Mouse (Mus musculus): Measurements from ENCODE around the gene Metrn. TPM values are rescaled to one million over a fixed set of nuclear protein-coding genes. Genes with fewer than 3 reads are reported as not detected.

The Metrn gene
- total RNA-seq, 2 experiments from 2014 or later = 73.2 to 85.6 TPM

DNA sequence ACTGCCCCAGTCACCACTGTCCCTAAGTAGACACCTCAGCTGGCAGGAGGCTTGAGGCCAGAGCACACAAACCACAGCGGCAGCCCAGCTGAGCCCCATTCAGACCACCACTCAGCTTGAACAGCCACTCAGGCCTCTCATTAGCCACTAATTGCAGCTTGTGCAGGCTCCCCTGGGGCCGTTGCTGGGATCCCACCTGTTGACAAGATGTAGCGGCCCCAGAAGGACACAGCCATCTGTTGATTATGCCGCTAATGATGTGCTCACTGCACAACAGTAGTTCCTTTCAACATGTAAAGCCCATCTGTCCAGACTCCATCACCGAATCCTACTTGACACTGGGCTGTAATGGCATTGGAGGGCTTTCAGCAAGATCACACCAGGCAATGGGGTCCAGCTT lies 31.1 kb downstream of the Metrn start:
- no peak for DNase-seq

DNA sequence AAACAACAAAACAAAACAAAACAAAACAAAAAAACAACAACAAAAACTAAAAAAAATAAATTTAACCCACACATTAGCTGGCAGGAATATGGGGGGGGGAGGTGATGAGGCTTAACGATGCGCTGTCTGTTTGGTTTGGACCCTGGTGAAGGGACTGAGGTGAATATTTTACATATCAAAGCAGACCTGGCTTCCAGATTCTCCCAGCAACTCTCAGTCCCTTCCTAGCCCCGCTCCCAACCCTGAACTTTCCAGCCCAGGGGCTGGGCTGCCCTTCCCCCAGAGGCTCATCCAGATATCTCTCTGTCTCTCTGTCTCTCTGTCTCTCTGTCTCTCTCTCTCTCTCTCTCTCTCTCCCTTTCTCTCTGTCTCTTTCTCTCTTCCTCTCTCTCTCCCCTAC lies 34.3 kb downstream of the Metrn start:
- no peak for DNase-seq

DNA sequence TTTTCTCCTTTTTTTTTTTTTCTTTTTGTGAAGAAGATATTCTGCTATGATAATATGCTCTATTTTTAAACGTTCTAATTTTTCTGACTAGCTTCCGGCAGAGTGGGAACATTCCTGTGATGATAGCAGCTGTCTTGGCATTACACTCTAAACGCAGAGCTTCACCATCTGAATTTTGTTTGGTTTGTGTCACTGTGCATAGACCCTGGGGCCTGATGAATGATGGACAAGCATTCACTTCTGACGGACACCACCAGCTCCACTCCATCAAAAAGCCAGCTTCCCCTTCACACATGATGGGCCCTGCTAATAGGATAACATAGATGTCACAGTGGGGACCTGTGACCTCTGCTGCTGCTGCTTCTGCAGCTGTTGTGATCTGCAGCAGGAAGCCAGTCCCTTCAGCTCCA lies 35.4 kb downstream of the Metrn start:
- DNase-seq = no peak

DNA sequence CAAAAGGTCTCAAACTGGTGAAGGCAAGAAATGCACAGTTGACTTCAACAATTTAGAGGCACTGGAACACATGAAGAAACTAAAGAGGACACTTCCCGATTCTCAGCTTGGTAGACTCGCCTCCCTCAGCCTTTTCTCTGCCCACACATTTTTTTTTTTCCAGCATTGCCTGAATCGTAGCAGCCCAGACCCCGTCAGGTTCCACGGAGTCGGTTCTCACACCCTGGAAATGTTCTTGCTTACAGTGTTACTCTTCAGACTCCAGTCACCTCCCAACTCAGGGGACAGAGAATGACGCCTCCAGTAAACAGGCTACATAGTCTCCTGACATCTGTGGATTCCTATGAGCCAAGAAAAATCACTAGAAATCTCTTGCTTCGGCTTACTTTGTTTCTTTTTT lies 36.8 kb downstream of the Metrn start:
- DNase-seq = no peak

DNA sequence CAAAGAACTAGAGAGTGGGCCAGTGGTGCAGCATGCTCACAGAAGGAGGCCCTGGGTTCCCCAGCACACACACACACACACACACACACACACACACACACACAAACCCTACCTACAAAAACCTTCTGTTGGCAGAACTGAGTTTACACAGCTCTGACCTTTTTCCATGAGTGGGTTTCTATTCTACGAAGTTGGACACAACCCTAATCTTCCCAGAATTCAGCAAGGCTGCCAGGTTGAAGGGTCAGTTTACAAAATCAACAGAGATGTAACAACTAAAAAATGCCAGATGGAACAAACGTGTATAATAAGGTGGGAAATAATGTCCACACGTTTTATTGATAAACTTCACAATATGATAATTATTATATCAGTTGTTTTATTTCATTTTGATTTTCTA lies 39.2 kb downstream of the Metrn start:
- DNase-seq = no peak

DNA sequence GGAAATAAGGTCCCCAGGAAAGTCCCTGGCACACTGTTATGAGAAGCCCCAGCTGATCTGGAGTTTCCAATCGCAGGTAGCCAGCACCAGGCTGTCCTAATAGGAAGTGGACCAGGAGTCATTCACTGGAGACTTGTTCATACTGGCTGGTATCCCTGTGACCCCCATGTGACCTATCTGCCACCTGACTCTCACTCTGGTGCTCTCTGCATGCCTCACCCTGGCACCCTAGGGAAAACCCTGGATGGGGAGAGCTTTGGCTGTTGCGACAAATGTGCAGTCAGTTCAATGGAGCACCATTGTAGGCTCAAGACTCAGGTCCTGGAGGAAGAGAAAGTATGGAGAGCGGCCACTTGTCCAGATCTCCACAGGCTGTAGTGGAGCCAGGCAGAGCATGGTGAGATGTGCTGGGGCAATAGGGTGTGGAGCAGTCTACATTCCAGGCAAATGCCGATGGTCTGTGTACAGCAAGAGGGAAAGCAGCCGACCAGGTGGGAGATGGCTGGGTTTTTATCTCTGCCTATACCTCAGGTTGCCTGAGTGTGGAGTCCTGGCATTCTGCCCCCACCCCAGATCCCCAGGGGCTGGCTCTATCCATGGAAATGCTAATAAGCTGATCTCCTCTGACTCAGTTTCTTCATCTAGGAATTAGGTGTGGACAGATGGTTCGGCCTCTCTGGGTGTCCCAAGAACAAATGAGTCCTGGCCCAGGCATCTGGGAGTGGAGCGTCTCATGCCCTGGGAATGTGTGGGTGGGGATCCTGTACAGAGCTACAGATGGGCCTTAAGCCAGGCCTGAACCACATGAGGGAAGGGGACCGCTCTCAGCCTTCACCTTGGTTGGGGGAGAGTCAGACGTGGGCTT lies 40.3 kb downstream of the Metrn start:
- no peak for DNase-seq

DNA sequence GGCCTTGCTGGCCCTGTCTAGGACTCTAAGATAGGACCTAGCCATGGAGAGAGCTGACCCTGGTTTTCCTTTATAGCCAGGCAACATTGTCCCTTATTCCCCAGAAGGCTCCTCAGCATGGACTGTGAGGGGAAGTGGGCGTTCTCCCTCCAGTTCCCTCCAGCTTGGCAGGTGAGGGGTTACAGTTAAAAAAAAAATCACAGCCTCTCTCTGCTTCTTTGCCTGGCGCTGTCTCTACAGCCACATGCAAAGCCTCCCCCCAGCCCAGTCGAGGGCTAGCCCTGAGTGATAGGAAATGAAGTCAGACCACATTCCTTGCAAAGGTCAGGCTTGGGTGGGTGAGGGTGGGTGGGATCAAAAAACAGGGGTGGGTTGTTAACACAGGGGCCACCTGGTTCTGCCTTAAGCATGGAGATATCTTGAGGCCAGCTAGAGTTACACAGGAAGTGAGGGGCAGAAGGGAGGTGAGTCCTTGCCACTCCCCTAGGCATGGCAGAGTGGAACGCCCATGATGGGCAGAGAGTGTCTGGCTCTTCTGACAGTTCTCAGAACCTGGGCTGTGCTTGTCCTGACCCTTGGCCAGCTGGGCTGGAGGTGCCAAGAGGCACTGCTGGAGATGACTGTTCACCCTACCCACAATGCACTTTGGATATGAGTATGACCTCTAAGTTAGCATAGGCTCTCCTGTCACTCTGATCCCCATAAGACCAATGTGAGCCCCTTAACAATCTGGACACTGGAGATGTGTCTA lies 41.1 kb downstream of the Metrn start:
- DNase-seq = no peak

DNA sequence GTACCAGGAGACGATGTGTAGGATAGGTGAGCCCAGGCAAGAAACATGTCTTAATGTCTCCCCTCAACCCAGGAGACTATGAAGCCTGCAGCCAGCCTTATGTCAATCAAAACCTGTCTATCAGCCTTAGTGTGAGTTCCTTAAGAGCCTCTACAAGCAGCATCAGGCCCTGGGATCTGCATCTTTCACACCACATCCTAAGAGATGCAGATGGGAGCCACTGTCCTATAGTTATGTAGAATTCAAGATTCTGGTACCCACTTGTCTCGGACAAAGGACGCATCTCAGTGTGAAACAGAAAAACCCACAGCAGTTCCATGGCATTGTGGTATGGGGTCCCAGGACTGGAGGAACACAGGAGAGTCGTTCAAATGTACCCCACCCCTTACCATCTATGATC lies 41.9 kb downstream of the Metrn start:
- no peak for DNase-seq

DNA sequence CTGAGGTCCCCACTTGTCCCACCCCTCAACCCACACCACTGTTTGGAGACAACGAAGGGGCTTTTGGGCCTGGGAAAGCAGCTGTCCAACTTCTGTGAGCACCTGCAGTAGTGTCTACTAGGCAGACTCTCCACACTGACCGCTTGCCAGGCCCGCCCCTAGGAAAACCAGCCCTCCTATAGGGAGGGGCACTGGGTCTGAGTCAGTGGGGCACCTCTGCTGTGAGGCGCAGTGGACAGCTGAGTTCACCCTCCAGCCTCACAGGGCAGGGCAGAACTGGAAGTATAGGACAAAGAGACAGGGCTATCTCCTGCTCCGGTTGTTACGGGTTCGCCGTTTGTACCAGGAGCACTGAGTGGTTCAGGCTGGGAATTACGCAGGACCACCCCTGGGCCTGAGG lies 42.7 kb downstream of the Metrn start, which contains the start of gene Msln:
Msln (minus strand) TSS at position 138 of the 400 bp plus-strand sequence.
- DNase-seq = no peak

DNA sequence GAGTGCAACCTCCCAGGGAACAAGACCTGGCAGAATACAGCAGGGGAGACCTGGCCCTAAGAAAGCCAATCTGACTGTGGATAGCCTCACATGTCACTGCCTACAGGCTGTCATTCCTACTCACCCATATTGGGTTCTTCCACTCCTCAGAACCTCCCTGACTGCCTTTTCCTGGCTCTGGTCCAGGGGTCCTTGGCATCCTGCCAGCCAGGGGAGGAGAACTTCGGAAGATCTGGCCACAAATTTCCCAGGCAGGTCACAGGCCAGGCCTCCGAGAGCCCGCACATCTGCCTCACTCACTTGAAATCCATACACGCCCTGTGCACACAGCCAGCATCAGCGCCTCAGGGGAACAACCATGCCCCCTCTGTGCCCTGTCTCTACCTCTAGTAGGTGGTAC lies 45.5 kb downstream of the Metrn start:
- DNase-seq = peak in 1 of 2 experiments; percentile 15

DNA sequence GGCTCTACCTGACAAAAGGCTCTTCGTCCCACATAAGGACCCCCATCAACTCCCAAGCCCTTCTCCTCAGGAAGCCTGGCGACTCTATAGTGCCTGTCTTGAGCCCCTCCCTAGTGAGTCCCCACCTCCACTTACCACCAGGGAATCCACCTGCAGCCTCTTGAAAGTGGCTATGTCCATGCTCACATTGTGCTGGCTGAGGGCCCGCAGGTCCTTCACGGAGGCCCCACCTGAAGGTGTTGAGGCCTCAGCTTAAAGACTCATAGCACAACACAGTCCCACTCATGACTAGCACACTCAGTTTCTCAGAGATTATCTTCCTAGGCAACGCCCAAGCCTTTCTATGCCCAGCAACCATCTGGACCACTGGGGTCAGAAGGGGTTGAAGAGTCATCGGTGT lies 47.6 kb downstream of the Metrn start:
- no peak for DNase-seq

DNA sequence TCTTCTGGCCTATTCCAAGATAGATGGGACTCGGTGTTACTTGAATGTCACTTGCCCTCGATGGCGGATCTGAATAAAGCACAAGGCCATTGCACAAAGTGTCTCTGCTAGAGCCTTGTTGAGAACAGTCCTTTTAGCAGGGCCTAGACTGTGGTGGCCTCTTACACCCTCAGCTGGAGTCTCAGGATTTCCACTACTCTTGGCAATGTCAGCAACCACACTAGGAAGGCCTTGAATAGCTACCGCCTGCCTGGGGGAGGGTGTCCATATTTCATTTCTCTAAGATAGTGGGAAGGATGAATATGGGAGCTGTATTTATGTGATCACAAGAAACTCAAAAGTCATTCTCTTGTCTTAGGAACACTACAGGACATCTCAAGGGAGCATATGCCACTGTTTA lies 48.7 kb downstream of the Metrn start:
- DNase-seq = no peak

DNA sequence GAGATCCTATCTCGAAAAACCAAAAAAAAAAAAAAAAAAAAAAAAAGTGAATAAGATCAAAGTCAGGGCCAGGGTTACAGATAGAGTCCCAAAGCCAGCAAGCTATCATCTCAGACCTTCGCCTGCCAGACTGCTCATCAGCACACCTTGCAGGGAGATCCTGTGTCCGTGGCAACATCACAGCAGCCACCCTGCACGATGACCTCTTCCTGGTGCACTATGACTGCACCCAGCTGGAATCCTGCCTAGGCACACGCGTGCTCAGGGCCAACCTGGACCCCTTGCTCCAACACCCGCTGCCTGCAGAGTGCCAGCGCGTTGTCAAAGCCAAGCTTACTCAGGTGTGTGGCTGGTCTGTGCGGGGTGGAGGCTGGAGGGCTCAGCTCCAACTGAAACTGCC lies 52.6 kb downstream of the Metrn start:
- DNase-seq = no peak

DNA sequence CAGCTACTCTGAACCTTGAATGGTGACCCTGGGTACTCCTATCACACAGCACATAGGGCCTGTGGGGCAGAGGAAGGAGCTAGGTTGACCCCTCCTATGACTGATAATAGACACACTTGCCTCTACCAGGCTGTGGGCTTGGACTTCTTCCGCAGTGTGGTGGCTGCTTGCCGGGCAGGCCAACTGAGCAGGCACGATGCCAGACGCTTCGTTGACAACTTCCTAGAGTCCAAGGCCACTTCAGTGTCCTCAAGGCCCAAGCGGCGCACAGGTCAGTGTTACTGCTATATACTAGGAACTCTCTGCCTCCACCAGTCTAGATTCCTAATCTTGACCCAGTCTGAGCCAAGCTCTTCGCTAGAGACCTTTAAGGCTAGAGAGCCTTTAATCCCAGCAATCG lies 53.1 kb downstream of the Metrn start:
- DNase-seq = no peak

Small RNA genes within 50 kb of the gene (microRNA-seq; reads per million reads assigned to microRNA genes)
- gene Gm25083 (0 reads per million in 2 experiments), gene Mir3082 (1.7 to 2.7 reads per million in 2 experiments), gene Mir6966 (2.1 to 2.3 reads per million in 2 experiments)

Other genes starting within 250 kb of the Metrn start
- 10 to 100 TPM; 55.1 to 57.5 TPM for gene Sox8, start 226.4 kb downstream of the Metrn start, total RNA-seq (2021)
- 10 to 100 TPM; 28.3 to 28.8 TPM for gene Lmf1, start 218.1 kb downstream of the Metrn start, total RNA-seq (2021)
- 100 to 1,000 TPM; 111 to 127 TPM for gene Gng13, start 80.0 kb downstream of the Metrn start, total RNA-seq (2021)
- 1 to 10 TPM in 1 of 2 experiments, under 1 TPM in 1; 0.73 to 1.6 TPM for gene Chtf18, start 69.7 kb downstream of the Metrn start, total RNA-seq (2021)
- gene Rpusd1, start 69.5 kb downstream of the Metrn start, total RNA-seq (2021) = 10 to 100 TPM; 50.0 to 52.5 TPM
- under 1 TPM in 1 of 2 experiments, not detected in 1; 0.12 TPM for gene Mslnl, start 61.1 kb downstream of the Metrn start, total RNA-seq (2021)
- gene Msln, start 42.8 kb downstream of the Metrn start, total RNA-seq (2021) = under 1 TPM; 0.66 to 0.77 TPM
- gene Narfl, start 23.4 kb downstream of the Metrn start, total RNA-seq (2021) = 10 to 100 TPM; 35.1 to 37.5 TPM
- 100 to 1,000 TPM in 1 of 2 experiments, 10 to 100 TPM in 1; 98.1 to 107 TPM for gene Haghl, start 11.5 kb downstream of the Metrn start, total RNA-seq (2021)
- under 1 TPM; 0.20 to 0.25 TPM for gene Ccdc78, start 10.6 kb downstream of the Metrn start, total RNA-seq (2021)
- 10 to 100 TPM; 80.7 to 93.1 TPM for gene Fam173a, start 4.2 kb downstream of the Metrn start, total RNA-seq (2021)
- under 1 TPM in 1 of 2 experiments, not detected in 1; 0.81 TPM for gene AC134908.4, start 1.5 kb downstream of the Metrn start, total RNA-seq (2021)
- gene Fbxl16, start 11.9 kb upstream of the Metrn start, total RNA-seq (2021) = 100 to 1,000 TPM; 643 to 644 TPM
- 10 to 100 TPM; 25.4 to 27.3 TPM for gene Wdr24, start 26.5 kb upstream of the Metrn start, total RNA-seq (2021)
- gene Jmjd8, start 31.7 kb upstream of the Metrn start, total RNA-seq (2021) = 10 to 100 TPM; 58.1 to 61.0 TPM
- 100 to 1,000 TPM; 163 to 164 TPM for gene Stub1, start 36.3 kb upstream of the Metrn start, total RNA-seq (2021)
- gene Rhbdl1, start 40.2 kb upstream of the Metrn start, total RNA-seq (2021) = 10 to 100 TPM; 47.9 to 49.0 TPM
- gene Gm20683, start 44.6 kb upstream of the Metrn start, total RNA-seq (2021) = 10 to 100 TPM; 29.0 to 30.4 TPM
- gene Rhot2, start 47.7 kb upstream of the Metrn start, total RNA-seq (2021) = 100 to 1,000 TPM; 102 to 103 TPM
- 10 to 100 TPM; 19.2 to 26.2 TPM for gene Wdr90, start 64.4 kb upstream of the Metrn start, total RNA-seq (2021)
- gene Mcrip2, start 71.6 kb upstream of the Metrn start, total RNA-seq (2021) = 10 to 100 TPM; 25.4 to 28.9 TPM
- 10 to 100 TPM; 36.3 to 37.7 TPM for gene Mettl26, start 77.9 kb upstream of the Metrn start, total RNA-seq (2021)
- 1 to 10 TPM; 1.8 to 2.4 TPM for gene Wfikkn1, start 83.7 kb upstream of the Metrn start, total RNA-seq (2021)
- 10 to 100 TPM; 49.6 to 55.5 TPM for gene Rab40c, start 122.6 kb upstream of the Metrn start, total RNA-seq (2021)
- gene Pigq, start 147.8 kb upstream of the Metrn start, total RNA-seq (2021) = 100 to 1,000 TPM; 125 to 129 TPM
- under 1 TPM; 0.17 to 0.61 TPM for gene Nhlrc4, start 147.8 kb upstream of the Metrn start, total RNA-seq (2021)
- under 1 TPM; 0.95 to 0.96 TPM for gene A930017K11Rik, start 155.4 kb upstream of the Metrn start, total RNA-seq (2021)
- gene Capn15, start 188.7 kb upstream of the Metrn start, total RNA-seq (2021) = 10 to 100 TPM; 52.5 to 60.2 TPM